Mouse (Mus musculus): ENCODE data around the gene Foxn1.

Foxn1 gene

DNA sequence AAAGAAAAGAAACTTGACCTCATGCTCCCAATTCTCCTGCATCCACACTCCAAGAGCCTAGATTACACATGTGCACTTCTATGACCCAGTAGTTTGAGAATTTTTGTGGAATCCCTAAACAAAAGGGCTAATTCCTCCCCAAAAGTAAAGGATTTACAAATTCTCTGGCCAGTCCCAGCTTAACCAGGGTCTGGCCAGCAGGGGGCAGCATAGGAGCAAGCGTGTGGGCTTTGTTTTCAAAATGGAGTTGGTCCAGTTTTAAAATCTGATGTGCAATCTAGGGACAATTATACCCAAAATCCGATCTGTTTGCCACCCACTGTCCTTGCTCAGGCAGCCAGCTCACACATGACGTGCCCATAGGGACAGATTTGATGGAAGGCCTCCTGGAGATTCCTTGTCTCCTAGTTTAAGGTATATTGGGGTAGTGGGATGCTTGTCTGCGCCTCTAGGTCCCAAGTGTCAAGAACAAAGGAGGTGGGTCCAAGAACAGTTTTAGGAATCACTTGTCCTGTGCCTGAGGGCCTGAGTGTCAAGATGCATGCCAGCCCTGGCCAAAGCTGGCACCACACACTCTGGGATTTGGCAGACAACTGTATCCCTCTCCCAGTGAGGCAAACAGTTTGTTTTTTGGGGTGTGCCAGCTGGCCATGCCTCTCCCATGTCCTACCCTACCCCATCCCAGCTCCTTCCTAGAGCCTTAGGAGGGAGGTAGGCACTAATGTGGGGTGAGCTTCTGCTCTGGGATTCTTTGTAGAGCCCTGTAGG, 30.7 kb downstream of the Foxn1 start:
- DNase-seq (ENCODE audit: low read depth) = peak; percentile 82

DNA sequence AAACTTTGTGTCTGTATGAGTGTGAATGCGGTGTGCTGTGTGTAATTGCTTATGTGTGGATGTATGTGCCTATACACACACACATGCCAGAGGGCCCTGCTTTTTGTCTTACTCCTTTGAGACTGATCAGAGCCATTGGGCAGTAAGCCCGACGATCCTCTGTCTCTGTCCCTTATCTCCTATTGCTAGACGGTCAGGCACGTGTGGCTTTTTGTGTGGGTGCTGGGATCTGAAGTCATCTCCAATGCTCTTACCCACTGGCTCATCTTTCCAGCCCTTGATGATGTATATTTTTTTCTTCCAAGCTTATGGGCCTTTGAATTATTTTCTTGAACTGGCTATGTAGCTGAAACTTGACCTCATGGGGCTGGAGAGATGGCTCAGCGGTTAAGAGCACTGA, 31.5 kb downstream of the Foxn1 start:
- no peak for DNase-seq (ENCODE audit: low read depth)

DNA sequence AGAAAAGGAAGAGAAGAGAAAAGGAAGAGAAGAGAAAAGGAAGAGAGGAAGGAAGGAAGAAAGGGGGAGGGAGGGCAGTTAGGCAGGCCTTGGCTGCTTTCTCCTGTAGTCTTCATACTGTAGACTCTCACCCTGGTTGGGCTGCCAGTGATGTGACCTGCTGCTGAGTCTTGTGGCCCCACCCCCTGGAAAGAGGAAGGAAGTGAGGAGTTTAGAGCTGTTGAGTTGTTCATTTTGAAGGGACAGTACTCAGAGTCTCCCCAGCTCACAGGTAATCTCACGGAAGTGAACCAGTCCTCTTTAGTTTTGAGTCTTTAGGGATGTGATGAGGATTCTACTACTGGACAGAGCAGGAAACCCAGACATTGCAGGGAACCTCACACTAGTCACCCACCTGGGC, 33.3 kb downstream of the Foxn1 start:
- no peak for DNase-seq (ENCODE audit: low read depth)

DNA sequence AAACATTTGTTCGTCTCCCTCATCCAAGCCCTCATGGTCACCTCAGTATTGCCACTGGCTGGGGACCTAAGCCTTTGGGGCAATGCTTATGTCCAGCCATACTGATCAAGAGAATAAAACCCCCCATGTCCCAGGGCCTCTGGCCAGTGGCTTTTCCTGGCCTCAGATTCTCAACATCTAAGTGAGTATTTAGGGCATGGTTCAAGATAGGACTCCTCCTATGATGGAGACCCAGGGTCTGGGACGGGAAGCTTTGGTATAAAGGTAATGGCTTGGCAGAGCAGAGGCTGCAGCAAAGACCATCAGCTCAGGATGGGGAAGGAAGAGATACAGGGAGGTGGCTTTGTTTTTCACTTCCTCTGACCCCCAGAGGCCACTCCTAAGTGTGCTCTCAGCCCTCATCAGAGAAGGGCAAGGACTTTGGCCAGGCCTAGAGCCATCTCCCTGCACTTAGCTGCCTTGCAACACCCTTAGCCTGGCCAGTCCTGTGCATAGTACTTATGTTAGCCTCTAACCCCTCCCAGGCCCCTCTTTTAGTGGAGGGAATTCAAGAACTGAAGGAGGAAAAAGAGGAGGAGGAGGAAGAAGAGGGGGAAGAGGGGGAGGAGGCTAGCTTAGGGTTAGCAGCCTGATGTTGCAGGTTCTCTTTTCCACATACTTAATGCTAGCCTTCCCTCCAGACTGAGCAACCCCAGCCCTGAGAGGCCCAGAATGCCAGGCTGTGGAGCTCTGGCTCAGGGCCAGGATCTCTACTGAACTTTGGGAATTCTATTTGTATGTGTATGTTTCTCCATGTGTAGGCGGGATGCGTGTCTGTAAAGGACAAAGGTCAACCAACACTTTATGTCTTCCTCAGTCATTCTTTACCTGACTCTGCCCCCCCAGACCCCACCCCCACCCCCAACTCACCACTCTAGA, 36.7 kb downstream of the Foxn1 start:
- no peak for DNase-seq (ENCODE audit: low read depth)

DNA sequence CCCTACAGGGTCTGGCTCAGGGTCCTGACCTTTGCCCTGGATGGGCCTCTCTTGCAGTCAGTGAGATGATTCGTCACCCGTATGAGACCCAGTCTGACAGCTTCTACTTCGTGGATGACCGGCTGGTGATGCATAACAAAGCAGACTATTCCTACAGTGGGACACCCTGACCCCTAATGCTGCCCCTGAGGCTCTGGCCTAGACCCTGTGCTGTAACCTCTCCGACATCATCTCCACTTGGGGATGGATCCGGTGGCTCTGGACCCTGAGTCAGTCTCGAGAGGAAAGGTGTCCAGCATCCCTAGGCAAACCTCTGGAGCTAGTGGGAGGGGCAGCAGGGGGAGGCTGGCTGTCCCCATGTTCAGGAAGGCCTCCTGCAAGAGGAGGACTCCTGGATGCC, 37.9 kb downstream of the Foxn1 start:
- no peak for DNase-seq (ENCODE audit: low read depth)

DNA sequence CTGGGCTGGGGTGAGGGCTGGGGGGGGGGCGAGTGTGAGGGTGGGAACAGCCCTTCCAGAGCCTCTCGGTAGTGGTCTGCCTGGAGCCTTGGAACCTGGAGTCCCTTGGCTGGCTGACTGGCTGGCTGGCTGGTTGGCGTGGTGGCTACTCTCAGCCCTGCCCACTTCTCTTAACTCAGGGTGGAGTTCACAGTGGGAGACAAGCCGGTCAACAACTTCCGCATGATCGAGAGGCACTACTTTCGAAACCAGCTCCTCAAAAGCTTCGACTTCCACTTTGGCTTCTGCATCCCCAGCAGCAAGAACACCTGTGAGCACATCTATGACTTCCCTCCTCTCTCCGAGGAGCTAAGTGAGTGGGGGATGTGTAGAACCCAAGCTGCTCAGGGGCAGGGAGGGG, 38.5 kb downstream of the Foxn1 start:
- no peak for DNase-seq (ENCODE audit: low read depth)

DNA sequence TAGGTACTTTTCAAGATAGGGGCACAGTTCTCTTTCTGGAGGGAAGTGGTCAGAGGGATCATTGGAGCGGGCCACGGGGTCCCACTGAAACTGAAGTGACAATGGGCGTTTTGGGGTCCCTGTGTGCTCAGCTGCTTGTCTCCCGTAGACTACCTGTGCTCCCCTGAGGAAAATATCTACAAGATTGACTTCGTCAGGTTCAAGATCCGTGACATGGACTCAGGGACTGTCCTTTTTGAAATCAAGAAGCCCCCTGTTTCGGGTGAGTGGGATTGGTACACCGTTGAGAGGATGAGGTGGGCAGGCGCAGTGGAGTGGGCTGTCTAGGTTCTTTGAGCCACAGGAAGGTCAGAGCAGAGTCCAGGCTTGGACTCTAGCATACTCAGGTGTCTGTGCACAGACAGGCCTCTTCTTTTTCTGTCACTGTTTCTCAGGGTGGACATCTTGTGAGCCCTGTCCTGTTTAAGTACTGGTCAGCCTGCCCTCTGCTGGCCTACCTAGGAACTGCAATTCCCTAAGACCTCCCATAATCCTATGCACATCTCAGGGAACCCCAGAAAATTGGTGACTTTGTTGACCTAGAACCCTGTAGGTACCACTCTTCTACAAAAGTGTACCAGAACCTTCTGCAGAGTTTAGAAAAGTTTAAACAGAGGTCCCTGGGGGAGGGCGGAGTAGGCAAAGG, 39.1 kb downstream of the Foxn1 start:
- peak; percentile 83 for DNase-seq (ENCODE audit: low read depth)

DNA sequence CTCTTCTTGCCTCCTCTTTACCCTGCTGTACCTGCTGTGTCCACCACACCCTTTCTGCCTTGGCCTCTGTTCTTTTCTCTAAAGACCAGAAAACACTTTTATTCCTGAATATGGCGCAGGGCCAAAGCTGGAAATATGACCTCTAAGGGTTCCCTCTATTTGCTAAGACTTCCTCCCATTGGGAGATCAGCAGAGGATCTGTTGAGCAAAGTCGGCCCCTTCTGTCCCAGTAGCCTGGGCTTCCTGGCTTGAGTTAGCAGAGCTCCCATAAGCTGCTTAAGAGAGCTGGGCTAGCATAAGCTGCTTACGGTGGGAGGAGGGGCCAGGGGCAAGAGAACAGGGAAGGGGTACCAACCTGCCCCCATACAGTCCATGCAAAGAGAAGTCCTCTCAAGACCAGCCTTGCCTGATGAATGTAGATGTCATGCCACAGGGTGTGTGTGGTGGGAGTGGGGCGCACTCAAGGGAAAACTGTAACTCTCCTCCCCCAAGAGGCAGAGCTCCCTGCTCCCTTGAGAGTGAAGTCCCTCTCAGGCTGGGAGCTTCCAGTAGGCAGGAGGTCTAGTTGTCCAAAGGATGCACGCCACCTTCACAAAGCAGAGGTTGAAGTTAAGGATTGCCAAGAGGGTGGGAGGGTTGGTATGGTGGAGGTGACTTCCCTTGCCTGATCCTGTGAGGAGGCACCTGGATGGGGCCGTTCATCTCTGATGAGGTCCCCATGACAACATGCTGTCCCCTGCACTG, 39.9 kb downstream of the Foxn1 start:
- DNase-seq (ENCODE audit: low read depth) = no peak

DNA sequence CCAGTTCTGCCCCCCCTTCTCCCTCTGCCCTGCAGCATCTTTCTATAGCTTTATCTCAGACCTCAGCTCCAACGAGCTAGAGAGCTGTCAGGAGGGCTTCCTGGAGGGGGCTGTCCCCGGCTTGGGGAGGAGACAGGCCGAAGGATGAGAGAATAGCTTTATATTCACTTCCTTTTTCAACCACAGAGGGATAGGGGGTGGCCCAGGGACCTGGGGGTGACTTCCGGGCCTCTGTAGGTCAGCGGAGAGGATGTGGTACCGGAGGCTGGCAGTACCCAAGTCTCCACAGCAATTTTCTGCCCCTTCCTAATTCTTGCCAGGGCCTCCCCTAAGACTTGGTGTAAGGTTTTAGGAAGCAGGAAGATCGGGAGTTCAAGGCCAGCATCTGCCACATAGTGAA, 40.6 kb downstream of the Foxn1 start:
- DNase-seq (ENCODE audit: low read depth) = peak; percentile 58

DNA sequence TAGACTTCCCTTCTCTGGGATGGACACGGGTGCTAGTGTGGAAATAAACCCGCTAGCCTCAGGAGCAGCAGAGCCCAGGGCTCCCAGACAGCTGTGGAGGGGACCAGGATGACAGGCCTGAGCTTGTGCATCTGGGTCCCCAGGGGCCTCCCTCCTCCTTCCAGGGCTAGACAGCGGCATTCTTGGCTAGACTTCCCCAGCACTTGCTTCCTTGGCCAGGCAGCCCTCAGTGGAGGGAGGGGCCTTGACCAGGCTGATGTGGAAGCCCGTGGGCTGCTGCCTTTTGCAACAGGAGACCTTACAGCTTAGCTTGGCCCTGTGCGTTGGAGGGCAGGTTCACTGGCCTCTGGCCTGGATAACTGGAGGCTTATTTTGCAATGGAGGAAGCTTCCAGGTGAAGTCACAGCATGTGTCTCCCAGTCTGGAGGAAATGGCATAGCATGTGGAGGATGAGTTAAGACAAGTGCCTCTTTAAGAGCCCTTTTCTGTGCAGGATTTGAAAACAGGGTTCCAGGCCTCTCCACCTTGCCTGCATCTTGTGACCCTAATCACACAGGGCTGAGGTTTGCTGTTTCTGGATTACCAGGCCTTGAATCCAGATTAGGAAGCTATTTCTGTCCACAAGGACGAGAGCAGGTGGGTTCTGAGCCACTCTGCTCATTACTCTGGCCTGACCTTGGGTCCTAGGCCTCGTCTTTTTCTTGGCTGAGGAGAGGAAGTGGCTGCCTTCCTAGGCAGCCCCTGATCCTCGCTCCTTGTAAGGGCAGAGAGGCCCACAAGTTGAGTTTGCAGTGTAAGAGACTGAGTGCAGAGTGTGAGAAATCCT, 41.3 kb downstream of the Foxn1 start:
- no peak for DNase-seq (ENCODE audit: low read depth)

DNA sequence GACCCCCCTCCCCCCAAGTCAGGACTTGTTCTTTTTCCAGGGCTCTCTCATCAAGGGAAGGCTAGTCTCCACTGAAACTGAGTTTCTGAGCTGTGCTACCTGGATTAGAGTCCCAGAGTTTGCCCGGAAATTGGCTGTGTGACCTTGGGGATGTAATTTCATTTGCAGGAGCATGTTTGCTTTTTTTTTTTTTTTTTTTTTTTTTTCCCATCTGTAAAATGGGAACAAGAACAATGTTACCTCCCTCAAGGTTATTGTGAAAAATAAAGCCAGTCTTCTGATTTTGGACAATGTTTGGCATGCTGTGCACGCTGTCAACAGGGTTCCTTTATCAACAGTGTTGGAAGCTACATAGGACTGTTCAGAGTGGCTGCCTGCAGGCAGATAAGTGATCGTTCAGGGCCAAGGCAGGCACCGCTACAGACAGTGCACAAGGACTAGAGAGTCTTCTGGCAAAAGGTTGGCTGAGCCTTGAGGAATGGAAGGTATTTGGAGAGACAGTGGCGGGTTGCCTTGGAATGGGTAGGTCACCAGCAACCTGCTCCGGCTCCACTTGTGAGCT, 41.9 kb downstream of the Foxn1 start:
- no peak for DNase-seq (ENCODE audit: low read depth)

DNA sequence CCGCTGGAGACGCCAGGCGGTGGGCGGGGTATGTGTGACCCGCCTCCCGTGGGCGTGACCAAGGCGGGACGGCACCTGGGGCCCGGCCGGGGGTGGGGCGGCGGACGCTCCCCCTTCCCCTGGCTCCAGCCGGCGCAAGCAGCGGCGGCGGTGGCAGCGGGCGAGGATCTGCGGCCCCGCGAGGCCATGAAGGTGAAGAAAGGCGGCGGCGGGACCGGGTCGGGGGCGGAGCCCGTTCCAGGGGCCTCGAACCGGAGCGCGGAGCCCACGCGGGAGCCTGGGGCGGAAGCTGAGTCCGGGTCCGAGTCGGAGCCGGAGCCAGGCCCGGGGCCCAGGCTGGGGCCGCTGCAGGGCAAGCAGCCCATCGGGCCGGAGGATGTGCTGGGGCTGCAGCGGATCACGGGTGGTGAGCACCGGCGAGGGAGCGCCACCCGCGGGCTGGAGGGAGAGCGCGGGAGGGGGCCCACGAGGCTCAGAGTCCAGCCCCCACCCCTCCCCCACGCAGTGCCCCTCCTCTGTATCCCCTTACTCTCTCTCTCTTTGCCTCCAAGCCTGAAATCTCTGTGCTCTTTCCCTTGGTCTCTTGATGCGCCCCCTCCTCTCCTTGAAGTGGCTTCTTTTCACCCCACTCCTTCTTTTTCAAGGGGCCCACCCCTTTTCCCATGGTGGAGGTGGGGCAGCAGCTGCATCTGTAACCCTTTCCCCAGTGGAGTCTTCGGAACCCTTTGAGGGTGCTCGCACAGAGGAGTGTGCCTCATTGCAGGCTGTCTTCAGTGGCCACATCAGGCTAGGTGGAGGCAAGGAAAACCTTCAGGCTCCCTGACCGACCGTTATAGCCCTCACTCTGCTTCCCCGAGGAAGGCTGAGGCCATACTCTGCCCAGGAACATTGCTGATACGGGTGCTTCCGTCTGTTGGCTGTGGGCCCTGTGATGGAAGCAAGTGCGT, 42.7 kb downstream of the Foxn1 start, which contains the start of gene Unc119:
Gene Unc119, plus strand, starts transcription at position 102 of the 947 bp plus-strand sequence.
- DNase-seq (ENCODE audit: low read depth) = peak; percentile 75

DNA sequence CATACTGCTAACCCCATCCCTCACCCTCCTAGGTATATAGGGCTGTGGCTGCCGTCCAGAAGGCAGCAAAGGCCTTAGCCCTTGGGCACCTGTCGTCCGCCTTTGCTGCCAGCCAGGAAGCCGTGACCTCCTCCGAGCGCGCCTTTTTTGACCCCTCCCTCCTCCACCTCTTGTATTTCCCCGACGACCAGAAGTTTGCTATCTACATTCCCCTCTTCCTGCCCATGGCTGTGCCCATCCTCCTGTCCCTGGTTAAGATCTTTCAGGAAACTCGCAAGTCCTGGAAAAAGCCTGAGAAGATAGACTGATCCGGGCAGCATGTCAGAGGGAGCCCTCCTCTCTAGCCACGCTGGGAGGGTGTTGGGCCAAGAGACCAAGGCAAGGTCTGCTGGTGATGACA, 44.7 kb downstream of the Foxn1 start:
- no peak for DNase-seq (ENCODE audit: low read depth)

DNA sequence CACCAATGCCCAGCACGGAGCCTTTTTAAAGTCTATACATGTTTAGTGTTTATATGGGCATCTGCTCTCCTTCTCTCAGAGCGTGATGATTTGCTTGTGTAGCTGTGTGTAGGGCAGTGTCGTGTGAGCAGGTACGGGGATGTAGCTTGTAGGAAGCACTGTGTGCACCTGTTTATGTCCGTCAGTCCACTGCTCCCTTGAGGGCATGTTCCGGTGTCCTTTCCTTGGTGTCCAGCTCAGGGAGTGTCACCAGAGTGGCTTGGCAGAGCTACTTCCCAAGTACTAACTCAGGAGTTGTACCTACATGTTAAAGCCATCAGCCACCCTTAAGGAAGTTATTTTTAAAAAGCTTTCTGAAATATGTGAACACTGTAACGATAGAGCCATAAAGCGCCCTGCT, 49.3 kb downstream of the Foxn1 start:
- DNase-seq (ENCODE audit: low read depth) = no peak

DNA sequence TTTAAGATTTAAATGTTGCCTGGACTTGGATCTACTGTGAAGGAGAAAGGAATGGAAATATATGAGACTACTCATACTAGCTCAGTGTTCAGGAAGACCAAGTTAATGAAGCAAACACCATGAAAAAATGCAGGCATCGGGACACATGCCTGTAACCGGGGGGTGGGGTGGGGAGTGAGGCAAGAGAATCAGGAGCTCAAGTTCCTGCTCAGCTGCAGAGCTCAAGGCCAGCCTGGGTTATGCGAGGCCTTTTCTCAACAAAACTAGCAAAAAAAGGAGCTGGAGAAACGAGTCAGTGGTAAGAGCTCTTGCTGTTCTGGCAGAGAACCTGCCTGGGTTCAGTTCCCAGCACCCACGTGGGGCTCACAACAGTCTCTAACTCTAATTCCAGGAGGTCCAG, 52.4 kb downstream of the Foxn1 start:
- DNase-seq (ENCODE audit: low read depth) = no peak

DNA sequence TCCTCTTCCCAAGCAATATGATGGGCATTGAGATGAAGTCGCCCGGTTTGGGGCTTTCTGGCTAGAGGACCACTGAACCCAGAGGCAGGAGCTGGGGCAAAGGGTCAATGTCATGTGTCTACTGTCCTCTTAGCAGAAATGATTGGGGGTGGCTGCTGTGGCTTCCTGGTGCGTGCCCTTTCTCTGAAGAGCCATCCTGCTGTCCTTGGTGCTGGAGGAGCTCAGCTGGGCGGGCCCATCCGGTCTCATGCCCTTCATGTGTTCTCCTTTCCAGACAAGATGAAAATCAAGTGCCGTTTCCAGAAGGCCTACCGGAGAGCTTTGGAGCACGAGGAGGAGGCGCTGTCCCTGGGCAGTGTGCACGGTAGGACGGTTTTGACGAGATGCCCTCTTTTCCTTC, 53.7 kb downstream of the Foxn1 start:
- DNase-seq (ENCODE audit: low read depth) = no peak

DNA sequence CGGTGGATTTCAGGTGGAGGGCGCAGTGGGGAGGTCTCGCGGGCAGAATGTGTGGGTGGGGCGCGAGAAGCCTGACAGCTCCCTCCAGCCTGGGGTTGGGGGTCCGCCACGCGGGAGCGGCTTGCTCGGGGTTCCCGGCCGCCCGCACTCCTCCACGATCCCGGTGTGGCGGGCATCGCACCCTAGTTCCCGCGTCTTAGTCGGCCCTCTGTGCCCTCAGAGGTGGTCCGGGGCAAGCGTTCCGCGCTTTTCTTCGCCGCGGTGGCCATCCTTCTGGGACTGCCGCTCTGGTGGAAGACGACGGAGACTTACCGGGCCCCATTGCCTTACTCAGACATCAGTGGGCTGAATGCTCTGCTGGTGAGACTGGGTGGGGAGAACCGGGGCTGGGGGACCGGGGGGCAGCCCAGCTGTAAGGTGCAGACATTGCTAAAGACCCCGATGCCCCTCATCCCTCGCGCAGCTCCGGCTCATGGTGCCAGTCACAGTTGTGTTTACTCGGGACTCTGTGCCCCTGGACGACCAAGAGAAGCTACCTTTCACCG, 57.8 kb downstream of the Foxn1 start:
- no peak for DNase-seq (ENCODE audit: low read depth)

DNA sequence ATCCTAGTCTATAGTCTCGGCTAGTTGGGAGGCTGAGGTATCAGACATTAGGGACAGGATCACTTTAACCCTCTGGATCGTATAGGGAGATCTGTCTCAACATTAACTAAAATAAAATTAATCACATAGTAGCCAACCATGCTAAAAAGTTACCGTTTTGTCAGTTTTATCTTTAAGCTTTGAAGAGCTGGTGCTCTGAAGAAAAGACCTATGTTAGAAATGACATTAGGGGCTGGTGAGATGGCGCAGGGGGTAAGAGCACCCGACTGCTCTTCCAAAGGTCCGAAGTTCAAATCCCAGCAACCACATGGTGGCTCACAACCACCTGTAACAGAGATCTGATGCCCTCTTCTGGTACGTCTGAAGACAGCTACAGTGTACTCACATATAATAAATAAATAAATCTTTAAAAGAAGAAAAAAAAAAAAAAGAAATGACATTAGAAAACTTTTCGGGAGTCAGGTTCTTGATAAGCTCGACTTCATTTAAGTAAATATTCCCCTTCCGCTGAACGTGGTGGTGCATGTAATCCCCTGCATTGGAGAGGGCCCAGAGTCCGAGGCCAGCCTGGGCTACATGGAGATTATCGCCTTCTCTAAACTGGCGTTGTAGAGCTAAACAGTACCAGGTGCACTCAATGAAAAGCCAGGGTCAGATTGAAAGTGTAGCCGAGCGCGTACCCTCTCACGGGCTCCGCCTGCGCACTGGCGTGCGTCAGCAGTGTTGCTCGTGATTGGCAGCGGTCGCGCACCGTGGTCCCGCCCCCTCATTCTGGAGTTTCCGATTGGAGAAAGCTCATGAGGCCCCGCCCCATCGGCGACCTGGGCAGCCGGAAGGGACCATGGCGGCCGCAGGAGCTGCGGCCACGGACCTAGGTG, 58.5 kb downstream of the Foxn1 start, which contains the start of gene Pigs:
Gene Pigs, plus strand, starts transcription at position 782 of the 878 bp plus-strand sequence.
- DNase-seq (ENCODE audit: low read depth) = peak; percentile 95
